Mouse (Mus musculus): ENCODE results near the gene Smyd4. TPM values are rescaled to one million over a fixed set of nuclear protein-coding genes. Genes with fewer than 3 reads are reported as not detected.

The Smyd4 gene
- 13.1 to 17.1 TPM (median 13.8 TPM) in 4 replicates for total RNA-seq (2023)

GRCm38 (mm10) chr11:75348199-75348889 lies at the start of gene Smyd4, which contains the start of gene Rpa1:
Gene Smyd4 (plus strand): TSS chr11:75348433.
Gene Rpa1 (minus strand): TSS chr11:75348324.

GRCm38 (mm10) chr11:75422013-75422792 lies 74.0 kb downstream of the Smyd4 start, which contains the start of gene Serpinf1:
Gene Serpinf1 (minus strand): TSS chr11:75422701.

GRCm38 (mm10) chr11:75439363-75439762 lies 91.1 kb downstream of the Smyd4 start, which contains the start of gene Serpinf2:
Gene Serpinf2 (minus strand): TSS chr11:75439591.

GRCm38 (mm10) chr11:75453991-75454930 lies 106.0 kb downstream of the Smyd4 start, which contains the start of gene Wdr81:
Gene Wdr81 (minus strand): TSS chr11:75454717.

Other genes starting within 250 kb of the Smyd4 start
- 5.6 to 7.5 TPM (median 6.5 TPM) in 4 replicates for gene Hic1, start 178.9 kb upstream of the Smyd4 start, total RNA-seq (2023)
- 15.3 to 17.2 TPM (median 16.2 TPM) in 4 replicates for gene Ovca2, start 169.6 kb upstream of the Smyd4 start, total RNA-seq (2023)
- gene Dph1, start 157.2 kb upstream of the Smyd4 start, total RNA-seq (2023) = 24.1 to 32.5 TPM (median 28.3 TPM) in 4 replicates
- 1.1 to 1.8 TPM (median 1.4 TPM) in 4 replicates for gene Rtn4rl1, start 154.7 kb upstream of the Smyd4 start, total RNA-seq (2023)
- gene Rpa1, start 109 bp upstream of the Smyd4 start, total RNA-seq (2023) = 106 to 117 TPM (median 108 TPM) in 4 replicates
- gene Serpinf1, start 74.3 kb downstream of the Smyd4 start, total RNA-seq (2023) = 0.66 to 1.2 TPM in 2 of 4 replicates, not detected in the others
- gene Serpinf2, start 91.2 kb downstream of the Smyd4 start, total RNA-seq (2023) = 0.52 to 0.94 TPM (median 0.61 TPM) in 3 of 4 replicates, not detected in the other
- 46.7 to 50.6 TPM (median 47.5 TPM) in 4 replicates for gene Wdr81, start 106.3 kb downstream of the Smyd4 start, total RNA-seq (2023)
- gene Tlcd2, start 113.3 kb downstream of the Smyd4 start, total RNA-seq (2023) = 2.5 to 5.0 TPM (median 4.0 TPM) in 4 replicates
- gene Prpf8, start 138.4 kb downstream of the Smyd4 start, total RNA-seq (2023) = 222 to 240 TPM (median 237 TPM) in 4 replicates
- 0.44 to 0.94 TPM (median 0.85 TPM) in 4 replicates for gene Rilp, start 161.7 kb downstream of the Smyd4 start, total RNA-seq (2023)
- gene Scarf1, start 165.1 kb downstream of the Smyd4 start, total RNA-seq (2023) = 0.21 to 0.23 TPM (median 0.22 TPM) in 3 of 4 replicates, not detected in the other
- gene Slc43a2, start 183.3 kb downstream of the Smyd4 start, total RNA-seq (2023) = 44.9 to 66.8 TPM (median 46.5 TPM) in 4 replicates
- 218 to 240 TPM (median 227 TPM) in 4 replicates for gene Pitpna, start 239.7 kb downstream of the Smyd4 start, total RNA-seq (2023)

Measured in B cell, adult 62 days (primary cell).